Mouse (Mus musculus): Measurements from ENCODE around the gene Efna5.

Efna5 gene

DNA sequence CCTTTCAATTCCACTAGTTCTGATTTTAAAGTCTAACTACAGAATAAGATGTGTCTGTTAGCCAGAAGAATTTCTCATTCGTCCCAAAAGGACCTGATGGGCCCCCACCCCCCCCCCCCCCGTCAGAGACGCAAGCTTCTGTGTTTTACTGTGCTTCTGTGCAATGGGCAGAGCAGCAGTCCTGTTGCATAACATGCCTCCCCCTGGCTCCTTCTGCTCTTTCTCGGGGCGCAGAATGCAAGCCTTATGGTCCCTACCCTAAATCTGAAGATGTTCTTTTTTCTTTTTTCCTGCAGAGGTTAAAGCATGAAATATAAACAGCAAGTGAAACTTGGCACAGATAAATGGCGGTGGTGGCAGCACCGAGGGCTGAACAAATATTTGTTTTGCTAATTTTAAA, 224.5 kb downstream of the Efna5 start:
- DNase-seq (ENCODE audit: extremely low spot score), result no peak

DNA sequence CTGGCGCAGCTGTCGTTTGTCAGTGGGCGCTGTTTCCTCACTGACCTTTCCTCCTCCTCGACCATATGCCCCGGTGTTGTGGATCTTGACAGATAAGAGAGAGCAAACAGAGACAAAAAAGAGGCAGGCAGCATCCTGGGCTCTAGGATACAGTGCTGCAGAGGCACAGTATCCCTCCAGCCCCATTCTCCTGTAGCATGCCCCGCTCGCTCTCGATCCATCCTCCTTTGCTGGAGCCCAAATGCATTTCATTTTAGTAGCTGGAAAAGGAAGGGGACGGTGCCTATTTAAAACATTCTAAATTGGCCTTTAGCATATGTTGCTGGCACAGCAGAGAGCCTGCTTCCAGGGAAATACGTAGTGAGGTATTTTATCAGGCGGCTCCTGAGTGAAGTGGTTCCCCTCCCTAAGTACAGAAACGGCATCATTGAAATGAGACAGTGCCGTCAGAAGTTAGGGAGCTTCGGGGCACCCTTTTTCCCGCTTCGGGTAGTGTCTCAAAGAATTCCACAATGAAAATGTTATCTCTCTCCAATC, 225.2 kb downstream of the Efna5 start:
- no peak for DNase-seq (ENCODE audit: extremely low spot score)

DNA sequence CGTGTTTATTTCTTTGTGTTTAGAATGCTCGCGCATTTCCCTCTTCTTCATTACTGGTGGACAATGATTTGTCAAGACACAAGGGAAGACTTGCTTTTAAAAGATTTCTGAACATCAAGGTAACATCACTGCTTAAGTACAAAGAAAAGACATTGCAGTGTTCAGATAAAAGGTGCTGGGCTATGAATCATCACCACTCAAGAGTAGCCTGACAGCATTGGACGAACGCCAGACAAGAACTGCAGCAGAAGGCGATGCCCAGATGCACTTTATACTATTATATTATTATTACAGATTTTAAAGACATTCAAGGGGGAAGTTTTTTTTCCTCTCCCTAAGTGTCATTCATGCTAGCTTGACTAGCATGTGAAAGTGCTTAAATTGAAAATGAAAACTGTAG, 228.7 kb downstream of the Efna5 start:
- no peak for DNase-seq (ENCODE audit: extremely low spot score)

DNA sequence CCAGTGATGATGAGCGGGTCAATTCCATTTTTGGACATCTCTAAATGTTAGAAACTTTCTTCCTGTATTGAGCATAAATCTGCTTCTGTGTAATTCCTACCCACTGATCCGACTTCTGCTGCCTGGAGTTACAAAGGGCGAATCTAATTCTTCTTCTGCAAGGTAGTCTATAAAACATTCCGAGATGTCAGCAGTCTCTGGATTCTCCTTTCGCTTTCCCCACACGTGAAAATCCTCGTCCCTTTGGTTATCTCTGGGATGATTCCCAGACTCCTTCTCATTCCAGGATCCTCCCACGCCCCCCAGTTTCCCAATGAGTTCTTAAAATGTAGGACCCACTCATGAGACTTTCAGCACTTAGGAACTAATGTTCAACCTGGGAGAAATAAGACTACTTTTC, 229.4 kb downstream of the Efna5 start:
- DNase-seq (ENCODE audit: extremely low spot score), result no peak

DNA sequence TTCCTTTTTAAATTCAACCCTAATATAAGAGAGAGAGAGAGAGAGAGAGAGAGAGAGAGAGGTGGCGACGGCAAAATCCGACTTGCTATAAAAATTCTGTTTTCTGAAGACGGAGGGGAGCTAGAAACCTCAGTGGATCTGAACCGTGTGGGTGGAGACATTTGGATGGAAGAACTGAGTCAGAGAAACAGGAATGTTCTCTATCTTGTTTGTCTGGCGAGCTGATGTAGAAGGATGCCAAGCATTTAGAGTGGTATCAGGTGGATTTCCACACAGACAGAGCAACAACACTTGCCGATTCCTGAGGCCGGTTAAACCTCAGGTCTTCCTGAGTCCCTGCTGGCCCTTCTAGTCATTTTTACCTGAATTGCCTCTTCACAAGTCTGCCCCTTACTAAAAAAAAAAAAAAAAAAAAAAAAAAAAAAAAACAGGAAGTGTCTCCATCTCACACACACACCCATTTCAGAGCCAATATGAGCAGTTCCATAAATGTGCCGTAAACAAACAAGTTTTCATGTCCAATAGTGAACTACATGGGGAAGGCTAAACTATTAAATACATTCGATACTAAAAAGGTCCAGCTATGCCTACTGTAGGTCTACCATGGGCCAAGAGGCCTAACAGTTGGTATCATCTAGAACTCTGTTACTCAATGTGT, 231.7 kb downstream of the Efna5 start:
- DNase-seq (ENCODE audit: extremely low spot score), result no peak

DNA sequence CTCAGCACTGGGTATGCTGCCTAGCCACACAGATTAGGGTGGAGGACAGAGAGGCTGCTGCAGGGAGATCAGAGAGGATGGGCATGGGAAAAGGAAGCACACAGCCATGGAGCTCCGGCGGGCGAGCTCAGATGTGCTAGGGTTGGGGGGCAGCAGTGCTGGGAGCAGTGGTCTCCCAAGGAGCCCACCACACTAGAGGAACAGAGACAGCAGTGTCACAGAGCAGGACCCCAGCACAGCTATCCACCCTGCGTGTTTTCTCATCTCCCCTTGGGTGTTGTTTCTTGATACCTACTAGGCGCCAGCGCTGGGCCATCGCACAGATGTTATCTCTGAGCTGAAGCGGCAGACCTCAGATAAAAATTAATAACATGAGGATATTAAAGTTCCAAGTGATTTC, 234.3 kb downstream of the Efna5 start:
- no peak for DNase-seq (ENCODE audit: extremely low spot score)

DNA sequence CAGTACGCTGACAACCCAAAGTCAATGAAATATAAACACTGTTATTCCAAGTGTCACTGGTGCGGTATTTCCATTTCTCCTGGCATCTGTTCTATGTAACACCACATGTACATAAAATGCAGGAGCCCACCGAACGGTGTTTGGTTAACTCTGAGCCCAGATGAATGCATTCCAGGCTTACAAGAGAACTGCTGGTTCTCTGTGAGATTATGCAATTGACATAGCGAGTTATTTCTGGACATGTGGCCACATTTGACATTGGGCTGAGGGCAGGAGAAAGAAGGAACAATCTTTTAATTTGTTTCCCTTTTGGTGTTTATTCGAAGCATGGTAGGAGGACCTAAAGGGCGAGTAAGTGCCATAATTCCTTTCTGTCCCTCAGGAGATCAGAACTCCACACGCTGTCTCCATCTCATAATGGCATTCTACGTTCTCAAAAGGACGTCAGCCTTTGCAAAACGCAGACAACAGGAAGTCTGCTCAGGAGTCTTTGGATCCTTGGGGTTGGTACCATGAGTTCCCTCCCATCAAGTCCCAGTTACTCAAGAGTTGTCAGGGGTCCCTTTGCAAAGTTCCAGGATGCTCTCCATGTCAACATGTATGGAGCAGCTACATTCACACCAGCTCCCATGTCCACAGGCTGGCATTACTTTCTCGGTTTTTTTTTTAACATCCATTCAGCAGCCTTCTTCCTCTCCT, 238.5 kb downstream of the Efna5 start:
- DNase-seq (ENCODE audit: extremely low spot score), result no peak

DNA sequence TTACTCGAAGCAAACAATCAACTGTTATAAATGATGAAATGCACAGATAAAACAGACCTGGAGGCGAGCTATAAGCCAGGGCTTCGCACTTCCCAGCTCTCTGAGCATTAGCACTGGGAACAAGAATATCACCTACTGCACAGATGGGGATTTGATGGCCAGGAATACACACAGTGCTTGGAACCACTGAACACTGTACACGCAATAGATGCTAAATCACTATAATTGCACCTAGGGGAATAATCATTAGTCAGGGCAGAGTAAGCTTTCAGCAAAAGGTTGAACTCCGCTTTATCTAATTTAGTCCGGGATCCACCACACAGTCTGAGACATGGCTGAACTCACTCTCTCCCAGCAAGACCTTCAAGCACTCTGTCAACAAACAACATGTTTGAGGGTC, 240.5 kb downstream of the Efna5 start:
- DNase-seq (ENCODE audit: extremely low spot score), result no peak

DNA sequence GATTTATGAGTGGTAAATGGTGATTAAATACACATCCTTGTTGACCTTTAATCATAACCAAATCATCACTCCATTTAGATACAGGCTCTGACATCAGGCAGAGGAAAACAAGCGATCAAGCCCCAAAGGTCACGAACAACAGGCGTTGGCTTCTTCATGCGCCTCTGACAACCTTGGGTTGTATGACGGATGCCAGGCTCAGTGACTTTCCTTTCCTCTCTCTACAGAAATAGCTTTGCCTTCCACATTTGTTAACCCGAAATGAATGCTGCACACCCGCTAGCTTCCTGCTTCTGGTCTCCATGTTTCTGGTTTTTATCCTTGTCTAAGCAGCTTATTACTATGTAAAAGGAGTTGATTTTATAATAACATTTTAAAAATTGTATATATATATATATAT, 244.2 kb downstream of the Efna5 start:
- no peak for DNase-seq (ENCODE audit: extremely low spot score)

DNA sequence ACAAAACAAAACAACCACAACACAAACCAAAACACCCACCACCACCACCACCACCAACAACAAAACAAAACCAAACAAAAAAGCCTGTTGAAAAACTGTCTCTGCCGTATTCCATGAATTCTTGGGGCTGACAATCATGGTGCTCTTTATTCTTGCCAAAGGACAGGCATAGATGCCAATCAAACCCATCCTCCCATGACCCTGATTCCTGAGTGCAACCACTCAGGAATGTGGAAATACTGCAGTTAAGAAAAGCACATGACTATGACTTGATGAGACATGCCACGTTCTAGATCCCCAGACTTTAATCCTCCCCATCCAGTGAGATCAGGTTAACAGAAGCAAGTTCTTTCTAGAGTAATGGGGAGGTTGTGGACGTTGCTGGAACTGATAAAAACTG, 246.2 kb downstream of the Efna5 start:
- no peak for DNase-seq (ENCODE audit: extremely low spot score)

DNA sequence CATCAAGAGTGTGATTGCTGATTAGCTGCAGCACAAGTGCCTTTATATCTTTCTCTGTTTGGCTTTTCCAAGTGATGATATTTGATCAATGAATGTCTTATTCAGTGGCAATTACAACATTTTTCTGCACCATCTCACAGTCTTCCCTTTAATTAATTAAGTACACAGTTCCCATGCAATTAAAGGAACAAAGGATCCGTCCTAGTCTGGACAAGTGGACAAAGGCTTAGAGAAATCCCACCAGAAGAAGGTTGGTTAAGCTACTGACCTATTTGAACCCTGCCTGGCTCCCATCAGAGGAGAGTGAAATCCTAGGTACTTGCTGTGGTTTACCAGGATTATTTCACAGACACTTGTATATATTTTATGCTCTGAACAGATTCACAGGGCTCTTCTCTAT, 252.6 kb downstream of the Efna5 start:
- DNase-seq (ENCODE audit: extremely low spot score), result no peak

DNA sequence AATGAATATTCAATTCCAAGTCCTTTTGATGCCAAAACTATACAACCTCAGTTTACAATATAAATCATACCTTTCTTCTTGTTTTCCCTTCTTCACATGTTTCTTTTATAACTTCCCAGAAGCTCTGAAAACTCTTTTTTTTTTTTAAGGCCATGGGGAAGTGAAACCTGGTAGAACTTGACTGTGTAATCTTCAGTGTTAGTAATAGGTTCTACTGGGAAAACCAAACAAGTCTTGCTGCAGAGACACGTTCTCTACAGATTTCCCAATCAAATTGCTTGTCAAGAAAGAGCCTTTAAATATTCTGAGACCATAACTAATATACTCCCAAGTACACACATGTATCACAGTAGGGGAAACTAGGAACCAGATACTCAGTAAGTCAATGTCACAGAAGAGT, 253.6 kb downstream of the Efna5 start:
- DNase-seq (ENCODE audit: extremely low spot score), result no peak

DNA sequence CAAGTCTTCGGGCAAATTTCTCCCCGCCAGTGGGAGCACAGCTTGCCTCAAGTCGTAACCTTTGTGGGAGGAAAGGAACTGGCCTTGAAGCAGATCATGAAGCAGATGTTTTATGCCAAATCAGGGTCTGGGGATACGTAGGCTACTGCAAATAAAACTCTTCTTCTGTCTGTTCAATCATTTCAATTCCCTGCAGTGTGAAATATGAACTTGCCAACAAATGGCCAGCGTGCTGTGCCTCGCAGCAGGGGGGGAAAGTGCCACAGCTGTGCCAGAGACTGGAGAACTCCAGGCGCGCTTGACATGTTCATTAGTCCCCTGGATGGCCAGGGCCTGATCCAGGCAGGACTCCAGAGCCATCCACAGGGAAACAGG, 255.5 kb downstream of the Efna5 start:
- no peak for DNase-seq (ENCODE audit: extremely low spot score)

DNA sequence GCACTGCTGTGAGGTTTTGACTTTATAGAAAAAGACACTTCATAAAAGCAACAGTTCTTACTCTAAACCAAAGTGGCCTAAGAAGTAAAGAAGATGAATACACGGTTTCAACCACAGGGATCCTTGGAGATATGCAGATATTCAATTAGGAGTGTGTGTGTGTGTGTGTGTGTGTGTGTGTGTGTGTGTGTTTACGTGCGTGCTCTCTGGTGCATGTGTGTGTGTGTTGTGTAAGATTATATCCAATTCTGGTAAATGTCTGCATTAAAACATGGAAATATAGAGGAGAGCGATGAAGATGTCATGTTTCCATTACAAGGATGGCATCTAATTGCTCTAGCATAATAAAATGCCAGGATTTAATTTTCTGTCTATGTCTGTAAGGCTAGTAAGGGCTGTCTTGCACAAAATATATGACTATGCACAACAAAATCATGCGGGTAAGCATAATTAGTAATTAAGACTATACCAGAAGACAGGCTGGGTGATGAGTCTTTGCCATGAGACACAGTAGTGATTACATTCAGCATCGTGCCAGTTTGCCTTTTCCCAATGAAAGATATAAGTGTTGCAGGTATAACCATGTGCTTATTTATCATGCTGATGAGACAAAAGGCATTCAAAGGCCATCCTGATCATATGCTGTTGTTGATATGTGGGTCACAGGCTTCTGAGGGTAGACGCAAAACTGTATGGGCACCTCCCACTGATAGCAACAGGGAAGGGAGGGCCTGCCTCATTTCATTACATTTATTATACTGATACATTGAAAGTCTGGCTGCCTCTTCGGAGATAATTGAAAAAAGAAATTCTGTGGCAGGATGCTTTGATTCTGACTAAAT, 256.1 kb downstream of the Efna5 start:
- DNase-seq (ENCODE audit: extremely low spot score), result no peak

DNA sequence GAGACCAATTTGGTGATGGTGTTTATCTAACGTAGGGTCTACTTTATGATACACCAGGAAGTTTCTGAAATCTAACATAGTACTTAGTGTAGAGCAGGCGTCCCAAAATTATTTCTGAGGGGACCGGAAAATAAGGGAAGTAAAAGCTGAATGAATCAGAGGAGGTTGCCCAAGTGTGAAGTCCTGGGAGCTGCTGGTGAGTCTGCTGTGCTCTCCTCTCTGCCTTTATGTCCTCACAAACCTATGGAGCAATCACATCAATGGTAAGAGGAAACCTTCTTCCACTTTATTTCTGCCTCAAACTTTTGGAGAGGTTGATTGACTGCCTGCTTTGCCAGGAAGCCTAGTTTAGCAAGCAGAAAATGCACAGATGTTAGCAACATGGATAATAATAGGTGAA, 257.9 kb downstream of the Efna5 start:
- no peak for DNase-seq (ENCODE audit: extremely low spot score)

DNA sequence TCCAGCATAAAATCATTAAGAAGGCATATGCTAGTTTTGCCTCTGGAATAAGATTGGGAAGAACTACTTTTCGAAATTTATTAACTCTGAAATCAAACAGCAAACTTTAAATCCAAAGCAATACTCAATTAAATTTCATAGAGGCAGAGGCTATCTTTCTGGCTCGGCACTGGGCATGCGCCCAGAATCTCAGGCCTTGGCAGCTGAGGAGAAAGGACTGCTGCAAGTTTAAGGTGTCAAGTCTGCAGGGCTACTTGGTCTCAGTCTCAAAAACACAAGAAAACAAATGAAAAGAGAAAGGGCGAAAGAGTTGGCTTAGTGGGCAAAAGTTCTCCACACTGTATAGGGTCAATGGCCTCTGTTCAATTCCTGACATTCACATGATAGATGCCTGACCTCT, 258.6 kb downstream of the Efna5 start:
- DNase-seq (ENCODE audit: extremely low spot score), result no peak

DNA sequence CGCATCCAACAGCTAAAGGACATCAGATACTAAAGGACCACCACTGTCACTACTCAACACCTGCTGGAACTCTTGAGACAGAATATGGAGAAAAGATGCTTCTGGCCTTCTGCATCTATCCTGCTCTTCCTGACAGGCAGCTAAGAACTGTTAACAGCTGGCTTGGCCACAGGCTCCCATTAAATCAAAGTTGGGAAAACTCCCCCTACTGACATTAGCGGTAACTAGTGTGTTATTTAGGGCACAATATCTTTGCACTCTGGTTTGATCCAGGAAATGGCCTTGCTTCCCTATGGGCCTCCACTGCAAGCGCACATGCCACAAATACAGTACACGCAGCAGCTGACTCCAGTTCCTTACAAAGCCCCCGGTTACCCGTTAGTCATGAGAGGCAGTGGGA, 266.0 kb downstream of the Efna5 start:
- DNase-seq (ENCODE audit: extremely low spot score), result no peak

DNA sequence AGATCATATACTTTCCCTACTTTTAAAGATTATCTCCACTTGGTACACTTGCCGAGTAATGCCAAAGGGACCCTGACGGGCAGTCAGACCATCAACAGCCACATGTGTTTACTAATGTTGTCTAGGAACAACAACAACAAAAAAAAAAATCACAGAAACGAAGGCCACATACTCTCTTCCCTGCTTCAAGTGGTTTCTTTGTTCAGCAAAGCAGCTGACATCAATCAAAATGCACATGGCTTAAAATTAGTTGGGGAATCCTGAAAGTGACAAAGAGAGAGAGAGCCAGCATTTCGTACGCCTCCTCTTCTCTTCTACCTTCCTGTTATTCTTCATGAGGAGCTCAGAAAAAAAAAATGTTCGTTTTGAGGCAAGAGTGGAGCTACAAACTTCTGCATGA, 266.4 kb downstream of the Efna5 start:
- no peak for DNase-seq (ENCODE audit: extremely low spot score)

DNA sequence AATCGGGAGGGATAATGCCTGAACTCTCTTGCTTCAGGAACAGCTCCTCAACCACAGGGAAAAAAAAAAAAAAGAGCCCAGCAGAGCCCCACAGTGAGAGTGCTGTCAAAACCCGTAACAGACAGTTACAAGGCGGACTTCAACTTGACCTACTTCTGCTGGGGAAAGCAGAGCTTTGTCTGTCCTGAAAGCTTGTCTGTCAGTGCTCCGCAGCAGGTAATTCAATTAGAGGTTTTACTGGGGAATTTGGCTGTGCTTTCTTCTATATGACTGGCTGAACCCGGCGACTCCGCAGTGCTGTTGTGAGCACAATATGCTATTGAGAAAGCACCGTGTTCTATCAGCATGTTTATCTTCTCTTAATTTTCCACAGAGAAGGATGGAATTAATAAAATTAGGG, 266.9 kb downstream of the Efna5 start:
- DNase-seq (ENCODE audit: extremely low spot score), result no peak

DNA sequence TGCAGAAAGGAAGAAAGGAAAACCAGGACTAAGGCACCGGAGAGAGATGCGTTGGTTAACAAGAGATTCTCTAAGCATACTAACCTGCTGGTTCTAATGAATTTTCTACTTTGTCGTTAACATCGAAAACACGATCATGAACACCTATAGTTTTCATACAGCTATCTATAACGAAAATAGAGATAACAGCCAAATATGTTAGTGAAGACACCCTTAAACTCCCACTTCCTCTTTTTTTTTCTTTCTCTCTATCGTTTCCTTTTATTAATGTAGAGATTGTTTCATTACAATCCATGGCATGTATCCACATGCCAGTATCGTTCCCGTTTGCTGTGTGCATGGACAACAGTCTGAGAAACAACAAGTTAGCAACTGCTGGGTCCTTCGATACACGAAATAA, 267.9 kb downstream of the Efna5 start:
- DNase-seq (ENCODE audit: extremely low spot score), result no peak

DNA sequence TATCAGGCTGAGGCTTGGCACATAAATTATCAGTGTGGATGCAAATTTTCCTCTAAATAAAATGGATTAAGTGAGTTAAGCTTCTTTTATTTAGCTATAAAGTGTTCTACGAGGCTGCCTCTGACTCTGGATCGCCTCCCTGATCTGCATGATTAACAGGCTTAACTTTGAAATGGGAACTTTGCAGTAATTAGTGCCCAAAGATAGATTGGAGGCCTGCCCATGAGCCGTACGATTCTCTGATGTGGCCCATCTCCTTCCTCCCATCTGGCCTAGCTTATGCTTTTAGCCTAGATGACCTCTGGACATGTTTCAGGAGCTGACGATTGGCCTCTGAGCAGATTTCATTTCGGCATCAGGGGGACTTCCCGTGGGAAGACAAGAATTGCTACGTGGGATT, 273.0 kb downstream of the Efna5 start:
- no peak for DNase-seq (ENCODE audit: extremely low spot score)

DNA sequence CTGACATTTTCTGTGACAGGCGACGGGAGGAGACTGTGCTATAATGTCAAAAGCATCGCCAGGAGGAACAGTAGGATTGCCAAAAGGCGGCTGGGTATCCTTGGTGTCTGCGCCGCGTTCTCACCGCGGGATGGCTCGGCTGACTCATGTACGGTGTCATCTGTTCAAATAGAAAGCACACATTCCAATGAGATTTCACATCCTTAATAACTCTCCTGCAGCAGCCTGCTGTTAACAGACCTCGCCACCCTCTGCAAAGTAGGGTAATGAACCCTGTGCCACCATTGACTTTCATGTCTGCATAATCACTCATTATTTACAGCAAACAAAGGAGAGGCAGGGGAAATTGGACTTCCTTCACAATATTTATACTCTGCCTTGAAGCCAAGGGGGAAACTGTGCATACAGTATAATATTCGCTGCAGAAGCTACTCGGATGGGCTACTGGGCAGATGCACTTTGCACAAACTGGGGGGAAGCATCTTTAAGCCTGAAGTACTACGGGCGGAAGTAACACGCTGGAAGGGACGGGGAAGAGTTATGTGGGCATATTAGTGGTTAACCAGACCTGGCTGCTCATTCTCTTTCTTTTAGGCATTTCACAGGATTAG, 273.7 kb downstream of the Efna5 start:
- DNase-seq (ENCODE audit: extremely low spot score), result no peak

All from embryo, embryonic 9.5 days (tissue).